Mouse (Mus musculus) midbrain, postnatal 0 days (tissue): ENCODE measurements at regions not wholly inside any gene's neighbourhood (a gene's known extent, or its start where the extent isn't known, plus 50 kb on each side); places are given as distances from the start of the nearest gene placed in this dataset.
A peak's percentile ranks its signal among the peaks of the same experiment; 100 is the strongest.

Experiments
- ATAC-seq: fragments of 200-750 bp; cut with Nextera tagmentation; 2 replicates; pipeline ENCODE4 v1.8.0; 2017; ENCODE audit warnings: moderate number of reproducible peaks, mild to moderate bottlenecking, moderate TSS enrichment, moderate library complexity; ENCODE audit not compliant: low FRiP score
- DNase-seq: peaks from one replicate; pipeline ENCODE4 v3.0.0-alpha.2; 2015; ENCODE audit warnings: low spot score
- H3K27ac ChIP-seq: fragments of 300-500 bp; sonication (generic); 2 replicates; pipeline ENCODE4 v1.5.1; 2014; ENCODE audit warnings: low read depth, mild to moderate bottlenecking, low read length, mixed read lengths
- H3K27me3 ChIP-seq: fragments of 300-500 bp; sonication (generic); 2 replicates; pipeline ENCODE4 v1.6.1; 2014; ENCODE audit warnings: low read length, control low read depth, mixed read lengths; ENCODE audit not compliant: insufficient read depth
- H3K36me3 ChIP-seq: fragments of 300-500 bp; sonication (generic); 2 replicates; pipeline ENCODE4 v1.6.1; 2014; ENCODE audit warnings: low read length, control low read depth, mixed read lengths; ENCODE audit not compliant: insufficient read depth
- H3K4me1 ChIP-seq: fragments of 300-500 bp; sonication (generic); 2 replicates; pipeline ENCODE4 v1.6.1; 2014; ENCODE audit warnings: mild to moderate bottlenecking, control low read depth, antibody characterized with exemption, low read length, mixed read lengths; ENCODE audit not compliant: insufficient read depth
- H3K4me2 ChIP-seq: fragments of 300-500 bp; sonication (generic); 2 replicates; pipeline ENCODE4 v1.6.1; 2014; ENCODE audit warnings: low read depth, mild to moderate bottlenecking, low read length, mixed read lengths; ENCODE audit not compliant: poor library complexity, severe bottlenecking
- H3K4me3 ChIP-seq: fragments of 300-500 bp; sonication (generic); 2 replicates; pipeline ENCODE4 v1.5.1; 2014; ENCODE audit warnings: low read depth, mild to moderate bottlenecking, low read length, moderate library complexity
- H3K9ac ChIP-seq: fragments of 300-500 bp; sonication (generic); replicated peaks from 2 replicates; pipeline ENCODE4 v1.6.1; 2014; ENCODE audit warnings: mild to moderate bottlenecking, low read length, moderate library complexity, mixed read lengths; ENCODE audit not compliant: poor library complexity, severe bottlenecking
- H3K9me3 ChIP-seq: fragments of 300-500 bp; sonication (generic); 2 replicates; pipeline ENCODE4 v1.6.1; 2016; ENCODE audit warnings: low read length, control low read depth
- CTCF ChIP-seq: IDR thresholded peaks from 2 replicates; pipeline ENCODE4 v1.5.1; 2016; ENCODE audit warnings: antibody characterized with exemption, mild to moderate bottlenecking
- WGBS: fragments of 180-500 bp; shearing (Covaris S2); extraction: QIAGEN DNeasy Blood & Tissue Kit; methylation state at CpG from one replicate; pipeline ENCODE4 v1.1.7; 2014; 5-methylcytosine and 5-hydroxymethylcytosine counted together

GRCm38 (mm10) chr2:46802812-46803211, 1685.6 kb upstream of the Zeb2 start:
- DNase-seq: peak; percentile 52
- H3K4me3 ChIP-seq: peak overlapping the region; percentile 8; the same call in 1 of the 2 replicates

More at GRCm38 (mm10) chr2:46802812-46803211, 1685.6 kb upstream of the Zeb2 start:
- Histone ChIP-seq H3K9ac (no peak overlapping the region), H3K4me1 (no peaks in the 10 kb centered on the region), H3K9me3 (no peaks in the 10 kb centered on the region), H3K27me3 (no peaks in the 10 kb centered on the region), H3K4me2 (peak overlapping the region; percentile 27), H3K36me3 (no peaks in the 10 kb centered on the region), H3K27ac (no peak overlapping the region)
- TF ChIP-seq CTCF: no peak
- WGBS: 21% methylated on average over 7 of the region's 7 CpGs
- no peak; the same call in 1 of the 2 replicates for ATAC-seq
